Mouse (Mus musculus) frontal cortex, postnatal 25 days (tissue): Measurements from ENCODE around the gene Zfp445.
A peak's percentile ranks its signal among the peaks of the same experiment; 100 is the strongest.
"Not testable (repeated sequence)": the region's sequence is repeated elsewhere in the genome, so short reads cannot be mapped to it uniquely, and the experiment has no call there.

ENCODE experiments used
- DNase-seq, 2 experiments: peaks; one replicate each; pipeline ENCODE4 v3.0.0; 2022; ENCODE audit warnings: low spot score in 2 of 2

Gene Zfp445

DNA sequence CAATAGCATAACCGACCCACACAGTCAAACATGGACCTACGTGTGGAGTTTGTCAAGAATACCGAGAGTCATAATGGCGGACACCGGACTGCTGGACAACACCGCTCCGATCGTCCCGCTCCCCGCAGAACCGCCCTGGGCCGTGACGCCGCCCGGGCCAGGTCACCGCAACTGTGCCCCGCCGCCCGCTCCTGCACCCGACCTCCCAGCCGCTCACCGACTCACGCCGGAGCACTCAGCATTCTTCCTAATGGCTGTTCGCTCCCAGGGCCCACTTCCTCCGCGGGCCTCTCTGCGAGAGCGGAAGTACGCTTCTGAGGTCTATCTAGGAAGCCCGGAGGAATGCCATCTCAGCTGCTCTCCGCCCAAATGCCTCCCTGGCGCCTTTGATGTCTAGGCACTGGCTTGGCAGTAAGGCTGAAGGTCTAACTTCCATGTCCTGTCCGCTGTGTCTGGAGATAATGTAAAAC is at the start of gene Zfp445:
TSS of gene Zfp445 (minus strand) at position 310 of the 470 bp plus-strand sequence.
- peak; percentile 57 to 64 for DNase-seq

DNA sequence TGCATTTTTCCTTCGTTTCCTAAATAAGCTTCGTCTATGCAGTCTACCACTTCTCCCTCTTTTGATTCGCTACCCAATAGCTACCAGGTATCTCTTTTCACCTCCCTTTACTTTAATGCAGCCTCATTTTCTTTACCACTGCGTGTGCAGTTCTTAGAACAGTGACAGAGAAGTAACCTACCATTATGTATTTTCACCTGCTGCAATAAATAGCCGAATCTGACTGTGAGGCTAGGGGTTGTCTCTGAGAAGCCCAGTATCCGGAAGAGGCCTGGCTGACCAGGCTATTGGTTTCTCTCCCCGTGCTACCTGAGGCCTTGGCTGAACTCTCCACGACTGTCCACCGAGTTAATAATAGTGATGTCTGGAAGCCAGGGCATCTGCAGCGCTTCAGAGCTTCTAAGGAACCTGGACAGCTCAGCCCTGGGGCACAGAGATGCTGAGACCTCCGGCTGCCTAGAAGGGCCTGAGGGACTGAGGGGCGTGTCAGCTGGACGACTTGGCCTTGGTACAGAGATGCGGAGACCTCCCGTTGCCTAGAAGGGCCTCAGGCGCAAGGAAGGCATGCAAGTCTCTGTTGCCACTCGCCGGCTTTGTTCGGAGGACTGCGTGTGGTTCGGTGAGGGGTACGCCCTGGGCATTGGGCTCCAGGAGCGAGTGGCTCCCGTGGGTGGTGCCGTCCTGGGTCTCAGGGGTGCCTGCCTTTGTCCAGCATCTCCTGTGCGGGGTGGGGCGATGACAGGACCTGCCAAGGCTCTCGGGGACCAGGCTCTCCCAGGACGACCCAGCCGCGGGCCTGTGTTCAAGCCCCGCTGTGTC is 37.1 kb upstream of the Zfp445 start:
- DNase-seq, result peak; percentile 13 to 17

- no peak for DNase-seq
Measured at GRCm38 (mm10) chr9:122901047-122901446, 35.2 kb upstream of the Zfp445 start.

GRCm38 (mm10) chr9:122886372-122887179 is 20.8 kb upstream of the Zfp445 start:
- DNase-seq, result peak; percentile 24 to 56

- DNase-seq, result no peak
Measured at GRCm38 (mm10) chr9:122885385-122885784, 19.6 kb upstream of the Zfp445 start, which contains the start of gene Zkscan7. TSS of gene Zkscan7 (plus strand) at chr9:122885685.

DNA sequence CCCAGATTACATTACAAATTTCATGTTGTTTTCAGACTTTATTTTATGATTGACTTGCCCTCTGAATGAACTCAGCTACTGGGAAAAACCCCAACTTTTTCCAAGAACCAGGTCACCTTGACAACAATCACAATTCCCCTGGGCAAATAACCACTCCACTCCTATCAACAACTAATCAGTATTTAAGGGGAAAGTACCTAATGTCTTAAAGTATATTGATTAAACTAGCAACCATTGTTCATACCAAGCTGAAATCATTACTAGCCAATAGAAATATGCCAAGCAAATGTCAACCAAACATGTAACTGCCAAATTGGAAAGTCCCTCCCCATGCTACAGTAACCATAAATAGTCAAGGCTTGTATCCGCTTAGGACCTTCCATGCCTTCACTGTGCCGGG is 9.3 kb upstream of the Zfp445 start:
- DNase-seq, result no peak

GRCm38 (mm10) chr9:122874653-122875052 is 8.8 kb upstream of the Zfp445 start:
- no peak for DNase-seq

DNA sequence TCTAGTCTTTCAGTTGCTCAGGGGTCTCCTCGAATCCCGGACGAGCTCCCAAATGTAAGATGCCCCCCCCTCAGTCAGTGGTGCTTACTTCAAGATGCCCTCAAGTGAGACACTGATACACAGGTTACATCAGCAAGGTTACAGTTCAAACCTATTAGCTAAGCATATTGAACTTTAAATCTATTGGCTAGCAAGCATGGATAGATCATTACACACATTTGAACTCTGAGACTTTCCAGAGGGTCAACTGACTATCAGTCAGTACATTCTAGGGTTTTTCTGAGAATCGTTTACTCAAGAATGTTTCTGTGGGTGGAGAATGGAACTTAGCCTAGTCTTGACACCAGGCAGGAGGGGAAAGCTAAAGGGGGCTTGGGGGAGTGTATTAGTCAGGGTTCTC is 6.8 kb upstream of the Zfp445 start:
- DNase-seq, result no peak

- no peak for DNase-seq
Measured at GRCm38 (mm10) chr9:122866192-122866591, 386 bp upstream of the Zfp445 start.

DNA sequence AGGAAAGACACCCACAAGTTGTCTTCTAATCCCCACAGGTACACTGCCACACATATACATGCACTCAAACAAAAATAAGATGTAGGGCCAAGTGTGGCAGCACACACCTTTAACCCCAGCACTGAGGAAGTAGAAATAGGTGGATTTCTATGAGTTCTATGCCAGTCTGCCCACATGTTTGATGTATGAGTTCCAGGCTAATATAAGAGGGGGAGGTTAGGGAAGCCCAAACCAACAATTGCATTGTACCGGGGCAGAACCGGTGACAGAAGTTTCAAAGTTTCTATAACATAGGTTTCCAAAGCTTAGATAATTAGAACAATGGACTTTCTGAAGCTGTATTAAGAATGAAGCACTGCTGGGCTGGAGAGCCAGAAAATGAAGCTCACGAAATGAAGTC is 958 bp downstream of the Zfp445 start:
- DNase-seq, result no peak

DNA sequence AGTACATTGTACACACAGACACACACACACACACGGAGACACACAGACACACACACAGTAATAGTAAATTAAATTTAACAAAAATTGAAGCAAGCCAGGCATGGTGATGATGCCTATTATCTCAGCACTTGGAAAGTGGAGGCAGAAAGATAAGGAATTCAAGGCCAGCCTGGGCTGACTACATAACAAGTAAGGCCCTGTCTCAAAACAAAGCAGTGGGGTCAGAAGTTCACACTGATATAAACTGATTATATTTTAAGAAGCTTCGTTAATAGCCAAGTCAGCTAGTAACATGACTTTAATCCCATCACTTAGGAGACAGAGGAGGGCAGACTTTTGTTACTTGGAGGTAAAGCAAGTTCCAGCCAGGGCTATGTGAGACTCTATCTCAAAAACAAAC is 2.1 kb downstream of the Zfp445 start:
- no peak for DNase-seq

DNA sequence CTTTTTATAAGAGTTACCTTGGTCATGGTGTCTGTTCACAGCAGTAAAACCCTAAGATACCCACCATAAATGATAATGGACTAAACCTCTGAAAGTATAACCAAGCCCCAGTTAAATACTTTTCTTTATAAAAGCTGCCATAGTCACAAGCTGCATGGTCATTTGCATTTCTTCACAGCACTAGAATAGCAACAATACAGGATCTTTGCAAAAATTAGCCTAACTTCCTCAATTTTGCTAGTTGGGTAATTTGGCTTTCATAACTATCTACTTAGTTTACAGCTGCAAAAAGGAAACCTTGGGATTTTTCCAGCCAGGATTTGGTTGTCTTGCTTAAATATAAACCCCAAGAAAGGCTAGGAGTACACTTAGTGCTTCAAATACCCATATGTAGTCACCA is 5.1 kb downstream of the Zfp445 start:
- DNase-seq, result no peak

DNA sequence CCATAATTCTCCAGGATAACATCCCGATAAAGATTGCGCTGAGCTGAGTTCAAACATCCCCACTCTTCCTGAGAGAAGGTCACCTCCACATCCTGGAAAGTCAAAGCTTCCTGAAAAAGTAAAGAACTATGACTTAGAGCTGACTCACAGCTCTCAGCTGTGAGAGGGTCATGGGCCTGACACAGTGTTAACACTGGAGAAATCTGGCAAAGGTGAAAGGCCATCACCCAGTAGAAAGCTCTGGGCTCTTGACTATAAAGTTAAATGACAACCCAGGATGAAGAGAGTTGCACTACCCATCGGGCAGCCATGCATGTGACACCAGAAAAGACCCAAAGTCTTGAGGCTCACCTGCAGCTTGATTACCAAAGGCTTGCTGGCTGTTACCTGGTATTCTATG is 9.1 kb downstream of the Zfp445 start:
- no peak for DNase-seq

GRCm38 (mm10) chr9:122855617-122856016 is 10.2 kb downstream of the Zfp445 start:
- DNase-seq, result no peak

DNA sequence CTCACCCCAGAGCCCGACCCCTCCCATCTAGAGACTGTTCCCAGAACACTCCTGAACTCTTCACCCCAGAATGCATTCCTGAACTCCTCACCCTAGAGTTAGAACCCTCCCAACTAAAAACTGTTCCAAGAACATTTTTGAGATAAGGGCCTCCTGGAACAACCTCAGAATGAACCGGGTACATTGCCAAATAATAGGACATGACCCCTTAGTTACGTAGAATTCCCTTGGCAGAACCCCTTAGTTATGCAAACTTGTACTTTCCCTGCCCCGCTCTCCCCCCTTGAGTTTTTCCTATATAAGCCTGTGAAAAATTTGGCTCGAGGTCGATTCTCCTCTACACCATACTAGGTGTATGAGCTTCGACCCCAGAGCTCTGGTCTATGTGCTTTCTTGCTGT is 10.7 kb downstream of the Zfp445 start:
- DNase-seq, result not testable (repeated sequence)

DNA sequence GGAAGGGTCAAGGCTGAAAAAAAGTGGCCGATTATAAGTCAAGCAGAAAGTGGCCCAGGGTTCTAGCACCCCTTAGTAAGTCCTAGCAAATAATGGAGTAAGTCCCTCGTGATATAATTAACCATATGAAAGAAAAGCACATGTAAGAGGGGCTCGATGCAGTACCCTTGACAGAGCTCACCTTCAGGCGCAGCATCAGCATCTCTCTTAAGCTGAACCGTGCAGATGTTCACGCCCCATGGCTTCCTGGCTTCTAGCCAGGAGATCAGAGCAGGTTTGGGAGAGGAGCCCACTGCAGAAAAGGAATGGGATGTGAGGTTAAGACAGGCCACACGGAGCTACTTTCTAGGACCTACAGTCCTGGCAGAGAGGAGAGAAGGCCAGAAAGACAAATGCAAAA is 11.3 kb downstream of the Zfp445 start:
- no peak for DNase-seq

- DNase-seq, result not testable (repeated sequence)
Measured at GRCm38 (mm10) chr9:122847811-122848311, 17.9 kb downstream of the Zfp445 start.

GRCm38 (mm10) chr9:122846156-122846555 is 19.6 kb downstream of the Zfp445 start:
- DNase-seq, result no peak

GRCm38 (mm10) chr9:122845621-122846020 is 20.2 kb downstream of the Zfp445 start:
- DNase-seq, result no peak

GRCm38 (mm10) chr9:122843760-122844159 is 22.0 kb downstream of the Zfp445 start, which contains the start of gene Gm35549:
TSS of gene Gm35549 (minus strand) at chr9:122844035.
- DNase-seq, result no peak

- no peak for DNase-seq
Measured at GRCm38 (mm10) chr9:122837680-122838079, 28.1 kb downstream of the Zfp445 start.

DNA sequence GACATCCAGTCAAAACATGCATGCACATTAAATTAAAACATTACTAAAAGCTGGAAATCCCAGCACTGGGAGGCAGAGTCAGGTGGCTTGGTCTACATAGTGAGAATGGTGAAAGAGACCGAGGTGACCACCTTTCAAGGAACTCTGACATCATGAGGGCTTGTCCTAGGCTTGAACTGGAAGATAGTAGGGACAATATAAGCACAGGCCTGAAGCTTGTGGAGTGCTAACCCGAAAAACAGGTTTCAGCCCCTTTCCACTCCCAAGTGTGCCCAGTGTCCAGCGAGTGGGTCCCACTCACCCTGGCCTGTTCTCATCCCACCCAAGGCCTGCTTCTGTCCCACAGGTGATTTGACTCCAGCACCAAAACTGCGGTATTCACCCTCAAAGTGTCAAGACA is 28.6 kb downstream of the Zfp445 start:
- DNase-seq, result no peak
